Mouse (Mus musculus) CH12.LX (cell line): ENCODE data around the gene Coasy. TPM values are rescaled to one million over a fixed set of nuclear protein-coding genes. Genes with fewer than 3 reads are reported as not detected.

Experiments
- DNase-seq: peaks from one replicate; pipeline ENCODE4 v3.0.0-alpha.2; 2013; ENCODE audit errors: extremely low read depth
- H3K27ac ChIP-seq: 2 replicates; pipeline ENCODE4 v1.5.1; 2012; ENCODE audit warnings: low read depth, mild to moderate bottlenecking, control low read depth, moderate library complexity; ENCODE audit not compliant: insufficient read depth
- H3K27me3 ChIP-seq: replicated peaks from 2 replicates; pipeline ENCODE3; 2012; ENCODE audit warnings: inconsistent platforms
- H3K36me3 ChIP-seq, 2 experiments: replicated peaks in 1 of 2; 2 replicates each; pipeline versions ENCODE3 to v1.6.1; 2012; ENCODE audit warnings: inconsistent platforms in 1 of 2, low read length in 1 of 2, mild to moderate bottlenecking in 1 of 2, mixed read lengths in 1 of 2, moderate library complexity in 1 of 2; ENCODE audit not compliant: control insufficient read depth in 1 of 2, insufficient read depth in 1 of 2
- H3K4me1 ChIP-seq, 2 experiments: 2 replicates each; pipeline ENCODE4 v1.6.1; 2012; ENCODE audit warnings: inconsistent platforms in 1 of 2, moderate library complexity in 1 of 2; ENCODE audit not compliant: insufficient read depth in 2 of 2, control insufficient read depth in 1 of 2
- H3K4me2 ChIP-seq: 2 replicates; pipeline ENCODE4 v1.6.1; 2012; ENCODE audit warnings: low read depth, mild to moderate bottlenecking, control low read depth; ENCODE audit not compliant: poor library complexity, insufficient read depth, severe bottlenecking
- H3K4me3 ChIP-seq, 3 experiments: fragments of 150-350 bp in 1 of 3; sonication (generic) in 1 of 3; replicated peaks in 1 of 3; 2 replicates each; pipeline versions ENCODE3 to v1.5.1; 2011 to 2012; ENCODE audit warnings: low read depth in 2 of 3, low read length in 2 of 3, mild to moderate bottlenecking in 2 of 3, moderate library complexity in 2 of 3, control low read depth in 1 of 3, improper control_type of control experiment in 1 of 3, inconsistent platforms in 1 of 3, mixed read lengths in 1 of 3; ENCODE audit not compliant: poor library complexity in 1 of 3
- H3K79me2 ChIP-seq: replicated peaks from 2 replicates; pipeline ENCODE4 v1.6.1; 2012; ENCODE audit warnings: mild to moderate bottlenecking, moderate library complexity; ENCODE audit not compliant: control insufficient read depth, poor library complexity, insufficient read depth, severe bottlenecking; ENCODE audit errors: extremely low read depth
- H3K9ac ChIP-seq: 2 replicates; pipeline ENCODE4 v1.6.1; 2012; ENCODE audit warnings: low read depth, mild to moderate bottlenecking, control low read depth, moderate library complexity; ENCODE audit not compliant: insufficient read depth
- H3K9me3 ChIP-seq: replicated peaks from 2 replicates; pipeline ENCODE3; 2012; ENCODE audit warnings: low read length, inconsistent platforms, mixed read lengths
- CHD2 ChIP-seq: IDR thresholded peaks from 2 replicates; pipeline ENCODE4 v1.6.1; 2011; ENCODE audit warnings: low read length, improper control_type of control experiment
- CTCF ChIP-seq, 2 experiments: IDR thresholded peaks in 1 of 2; conservative IDR thresholded peaks in 1 of 2; 2 replicates each; pipeline ENCODE4 v1.5.1; 2011 to 2012; ENCODE audit warnings: low read depth in 2 of 2, low read length in 2 of 2, improper control_type of control experiment in 1 of 2, inconsistent platforms in 1 of 2, mild to moderate bottlenecking in 1 of 2, moderate library complexity in 1 of 2
- E2F4 ChIP-seq: IDR thresholded peaks from 2 replicates; pipeline ENCODE4 v1.6.1; 2011; ENCODE audit warnings: low read depth, low read length, improper control_type of control experiment; ENCODE audit not compliant: insufficient replicate concordance
- ELF1 ChIP-seq: IDR thresholded peaks from 2 replicates; pipeline ENCODE4 v1.6.1; 2014; ENCODE audit warnings: low read depth, mild to moderate bottlenecking, inconsistent platforms, low read length, improper control_type of control experiment
- EP300 ChIP-seq: IDR thresholded peaks from 2 replicates; pipeline ENCODE4 v1.6.1; 2011; ENCODE audit warnings: low read length, improper control_type of control experiment
- ETS1 ChIP-seq: conservative IDR thresholded peaks from 2 replicates; pipeline ENCODE4 v1.6.1; 2012; ENCODE audit warnings: low read depth, mild to moderate bottlenecking, inconsistent platforms, low read length, improper control_type of control experiment, moderate library complexity
- GABPA ChIP-seq: IDR thresholded peaks from 2 replicates; pipeline ENCODE4 v1.6.1; 2012; ENCODE audit warnings: low read depth, low read length, improper control_type of control experiment, inconsistent platforms; ENCODE audit not compliant: insufficient replicate concordance
- HCFC1 ChIP-seq: IDR thresholded peaks from 2 replicates; pipeline ENCODE4 v1.6.1; 2012; ENCODE audit warnings: low read depth, mild to moderate bottlenecking, inconsistent platforms, low read length, improper control_type of control experiment
- IRF4 ChIP-seq: IDR thresholded peaks from 2 replicates; pipeline ENCODE4 v1.6.1; 2014; ENCODE audit warnings: low read depth, mild to moderate bottlenecking, inconsistent platforms, low read length, improper control_type of control experiment
- JUN ChIP-seq: IDR thresholded peaks from 2 replicates; pipeline ENCODE4 v1.6.1; 2011; ENCODE audit warnings: low read depth, mild to moderate bottlenecking, low read length, improper control_type of control experiment, moderate library complexity; ENCODE audit not compliant: insufficient read depth
- JUND ChIP-seq: conservative IDR thresholded peaks from 2 replicates; pipeline ENCODE4 v1.6.1; 2011; ENCODE audit warnings: low read depth, low read length, improper control_type of control experiment
- KAT2A ChIP-seq: IDR thresholded peaks from 2 replicates; pipeline ENCODE4 v1.6.1; 2012; ENCODE audit warnings: low read length, improper control_type of control experiment, inconsistent platforms; ENCODE audit not compliant: insufficient replicate concordance
- MAFK ChIP-seq: IDR thresholded peaks from 2 replicates; pipeline ENCODE4 v1.6.1; 2011; ENCODE audit warnings: low read length, improper control_type of control experiment; ENCODE audit not compliant: insufficient replicate concordance
- MAX ChIP-seq: IDR thresholded peaks from 2 replicates; pipeline ENCODE4 v1.6.1; 2011; ENCODE audit warnings: low read length, improper control_type of control experiment
- MAZ ChIP-seq: IDR thresholded peaks from 2 replicates; pipeline ENCODE4 v1.6.1; 2012; ENCODE audit warnings: low read depth, mild to moderate bottlenecking, inconsistent platforms, low read length, improper control_type of control experiment, moderate library complexity
- MEF2A ChIP-seq: IDR thresholded peaks from 2 replicates; pipeline ENCODE4 v1.6.1; 2014; ENCODE audit warnings: low read depth, mild to moderate bottlenecking, inconsistent platforms, low read length, improper control_type of control experiment, borderline replicate concordance
- MXI1 ChIP-seq: IDR thresholded peaks from 2 replicates; pipeline ENCODE4 v1.6.1; 2011; ENCODE audit warnings: mild to moderate bottlenecking, low read depth, low read length, improper control_type of control experiment
- MYC ChIP-seq: IDR thresholded peaks from 2 replicates; pipeline ENCODE4 v1.6.1; 2011; ENCODE audit warnings: low read depth, mild to moderate bottlenecking, improper control_type of control experiment, low read length
- NRF1 ChIP-seq: IDR thresholded peaks from 2 replicates; pipeline ENCODE4 v1.6.1; 2014; ENCODE audit warnings: low read depth, mild to moderate bottlenecking, inconsistent platforms, low read length, improper control_type of control experiment, moderate library complexity
- PAX5 ChIP-seq: IDR thresholded peaks from 2 replicates; pipeline ENCODE4 v1.6.1; 2012; ENCODE audit warnings: low read length, inconsistent platforms, mixed read lengths
- POLR2AphosphoS2 ChIP-seq: IDR thresholded peaks from 2 replicates; pipeline ENCODE4 v1.6.1; 2011; ENCODE audit warnings: low read depth, low read length, improper control_type of control experiment
- RAD21 ChIP-seq: IDR thresholded peaks from 2 replicates; pipeline ENCODE4 v1.6.1; 2011; ENCODE audit warnings: low read depth, mild to moderate bottlenecking, low read length, improper control_type of control experiment, moderate library complexity
- RCOR1 ChIP-seq: conservative IDR thresholded peaks from 2 replicates; pipeline ENCODE4 v1.6.1; 2012; ENCODE audit warnings: low read depth, mild to moderate bottlenecking, inconsistent platforms, low read length, improper control_type of control experiment
- SMC3 ChIP-seq: IDR thresholded peaks from 2 replicates; pipeline ENCODE4 v1.6.1; 2011; ENCODE audit warnings: low read depth, low read length, improper control_type of control experiment
- TBP ChIP-seq: conservative IDR thresholded peaks from 2 replicates; pipeline ENCODE4 v1.6.1; 2011; ENCODE audit warnings: low read depth, low read length, improper control_type of control experiment
- TCF12 ChIP-seq: IDR thresholded peaks from 2 replicates; pipeline ENCODE4 v1.6.1; 2014; ENCODE audit warnings: low read depth, mild to moderate bottlenecking, inconsistent platforms, low read length, improper control_type of control experiment
- UBTF ChIP-seq: IDR thresholded peaks from 2 replicates; pipeline ENCODE4 v1.6.1; 2012; ENCODE audit warnings: low read depth, mild to moderate bottlenecking, inconsistent platforms, low read length, improper control_type of control experiment, moderate library complexity
- USF2 ChIP-seq: conservative IDR thresholded peaks from 2 replicates; pipeline ENCODE4 v1.6.1; 2011; ENCODE audit warnings: low read depth, low read length, improper control_type of control experiment
- ZC3H11A ChIP-seq: IDR thresholded peaks from 2 replicates; pipeline ENCODE4 v1.6.1; 2012; ENCODE audit warnings: low read depth, mild to moderate bottlenecking, inconsistent platforms, low read length, improper control_type of control experiment
- ZKSCAN1 ChIP-seq: IDR thresholded peaks from 2 replicates; pipeline ENCODE4 v1.6.1; 2012; ENCODE audit warnings: low read depth, inconsistent platforms, low read length, improper control_type of control experiment, borderline replicate concordance
- ZMIZ1 ChIP-seq: IDR thresholded peaks from 2 replicates; pipeline ENCODE4 v1.6.1; 2012; ENCODE audit warnings: low read depth, mild to moderate bottlenecking, inconsistent platforms, low read length, improper control_type of control experiment
- ZNF384 ChIP-seq: IDR thresholded peaks from 2 replicates; pipeline ENCODE4 v1.6.1; 2012; ENCODE audit warnings: low read depth, low read length, improper control_type of control experiment, inconsistent platforms
- dilution Hi-C: fragments of 300-500 bp; cut with MboI; formaldehyde crosslinking; loops from 2 replicates; pipeline ENCODE4 v1.14.3; 2020; ENCODE audit warnings: low sequenced_read_pairs; ENCODE audit not compliant: extremely low pct_unique_long_range_greater_than_20kb, extremely low pct_ligation_motif_present
- in situ Hi-C: fragments of 300-500 bp; cut with MboI; formaldehyde crosslinking; loops from 3 replicates; pipeline ENCODE4 v1.14.3; 2019; ENCODE audit warnings: low sequenced_read_pairs, low pct_ligation_motif_present, low pct_unique_long_range_greater_than_20kb, mixed read lengths
- polyA plus RNA-seq: library from polyadenylated mRNA; unstranded; fragments of >175 nt; gene quantifications from 2 replicates; pipeline ENCODE4 v1.2.1, GENCODE M21; 2012; ENCODE audit warnings: low read depth; ENCODE audit not compliant: insufficient read length
- total RNA-seq, 2 experiments: library from RNA; depleted of rRNA; stranded (reverse); fragments of 300-350 nt in 1 of 2; fragments of >200 nt in 1 of 2; gene quantifications; 2 replicates each; pipeline ENCODE4 v1.2.3; 2012 to 2014

Gene Coasy
- total and polyA plus RNA-seq, 3 experiments, result 60.4 to 78.9 (median 63.4) TPM

DNA sequence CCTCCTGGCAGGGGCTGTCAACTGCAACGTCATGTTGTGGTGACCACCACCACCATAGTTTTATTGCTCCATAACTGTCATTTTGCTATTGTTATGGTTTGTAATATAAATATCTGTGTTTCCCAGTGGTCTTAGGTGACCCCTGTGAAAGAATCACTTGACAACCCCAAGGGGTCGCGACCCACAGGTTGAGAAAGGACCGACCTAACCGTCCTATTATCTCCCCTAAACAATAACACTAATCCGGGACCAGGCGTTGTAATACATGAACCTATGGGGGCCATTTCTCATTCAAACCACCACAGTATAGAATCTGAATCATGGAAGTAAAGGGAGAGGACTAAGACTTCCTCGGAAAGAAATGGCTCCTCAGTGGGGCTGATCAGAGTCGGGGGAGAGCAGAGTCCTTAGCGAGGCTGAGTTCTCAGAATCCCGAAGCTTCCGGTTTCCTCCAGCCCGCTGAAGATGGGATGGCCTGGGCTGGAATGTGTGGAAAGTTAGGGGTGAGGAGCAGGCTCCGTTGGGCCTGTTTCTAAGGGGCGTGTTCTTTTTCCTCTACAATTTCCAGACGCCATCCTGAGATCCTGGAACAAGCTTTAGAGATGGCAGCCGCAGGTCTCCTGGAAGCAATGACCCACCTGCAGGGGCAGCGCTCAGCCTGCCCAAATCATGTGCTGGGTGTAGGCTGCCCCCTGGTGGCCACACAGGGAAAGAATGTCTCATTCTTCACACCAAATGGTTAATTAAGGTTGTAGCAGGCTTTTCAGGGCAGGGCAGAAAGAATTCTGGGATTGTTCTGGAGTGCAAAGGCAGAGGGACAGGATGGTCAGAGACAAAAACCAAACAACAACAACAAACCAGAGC lies 15.6 kb upstream of the Coasy start (continued):
- TF ChIP-seq ZNF384 (peak; percentile 36; the same call in 1 of the 2 replicates), CTCF (conservative IDR thresholded peaks at IDR 0.05 in 1 of 2, IDR thresholded peaks at IDR 0.05 in 1 of 2; ENCODE audit: low read depth in 2 of 2, low read length in 2 of 2) (peak; percentile 90 to 99), ZC3H11A (peak; percentile 94), TBP (no peak)
- TF ChIP-seq, all 38 proteins: peak for 19

DNA sequence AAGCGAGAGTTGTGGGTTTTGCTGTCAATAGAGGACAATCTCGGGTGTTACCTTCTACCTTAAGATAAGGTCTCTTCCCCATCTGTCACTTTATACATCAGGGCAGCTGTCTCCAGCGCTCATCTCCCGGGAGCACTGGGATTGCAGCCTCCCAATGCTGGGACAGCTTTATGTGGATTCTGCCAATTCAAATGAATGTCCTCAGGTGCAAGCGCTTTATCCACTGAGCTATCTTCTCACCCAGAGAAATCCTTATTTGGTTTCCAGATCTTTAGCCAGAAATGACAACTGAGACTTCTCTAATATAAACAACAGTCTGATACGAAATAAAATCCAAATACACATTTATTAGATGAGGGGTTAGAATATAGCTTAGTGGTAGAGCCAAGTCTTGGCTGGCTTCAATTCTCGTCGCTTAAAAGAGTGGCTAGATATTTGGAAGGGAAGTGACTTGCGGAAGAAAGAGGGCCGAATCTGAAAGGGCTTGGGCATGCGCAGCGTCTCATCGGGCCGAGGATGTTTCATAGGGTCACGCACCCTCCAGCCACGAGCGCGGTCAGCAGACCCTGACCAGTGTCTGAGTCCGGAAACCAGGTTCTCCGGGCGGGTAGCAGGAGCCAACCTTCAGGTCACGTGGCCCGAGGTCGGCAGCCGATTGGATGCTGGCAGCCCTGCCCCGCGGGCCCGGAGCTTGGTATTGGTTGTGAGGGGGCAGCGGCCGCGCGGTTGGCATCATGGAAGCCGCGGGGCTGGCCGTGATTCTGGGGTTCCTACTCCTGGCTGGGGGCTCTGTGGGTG lies 12.8 kb upstream of the Coasy start, which contains the start of gene Naglu:
Gene Naglu, plus strand, starts transcription at position 622 of the 798 bp plus-strand sequence.
- peaks cover 8 to 21% of the 10 kb centered on the region in 2 experiments for H3K4me1 ChIP-seq
- dilution Hi-C loops (no loop called here), in situ Hi-C loops (no loop called here)
- peak; percentile 93 for DNase-seq
- peak within 1 kb of the TSS; percentile 80 for H3K4me2 ChIP-seq
- no peaks in the 10 kb centered on the region for H3K9me3 ChIP-seq
- H3K27ac ChIP-seq, result no peak within 1 kb of the TSS
- peak within 1 kb of the TSS; percentile 73 to 82 (median 74) for H3K4me3 ChIP-seq
- no peaks in the 10 kb centered on the region for H3K79me2 ChIP-seq
- peaks cover 2% of the 10 kb centered on the region for H3K27me3 ChIP-seq
- H3K9ac ChIP-seq, result peak within 1 kb of the TSS; percentile 76
- peaks cover 0 to 22% of the 10 kb centered on the region in 2 experiments for H3K36me3 ChIP-seq
- no peak for TF ChIP-seq MAFK
- TF ChIP-seq ELF1, result peak; percentile 89
- TF ChIP-seq MAX, result peak; percentile 100
- no peak for TF ChIP-seq GABPA
- TF ChIP-seq HCFC1, result peak; percentile 69
- no peak for TF ChIP-seq PAX5
- 0 out of 2 replicates have a peak, but pooled peaks have one; percentile 50 for TF ChIP-seq KAT2A
- TF ChIP-seq USF2, result peak; percentile 98
- no peak for TF ChIP-seq ZKSCAN1
- no peak; the same call in 1 of the 2 replicates for TF ChIP-seq MEF2A
- TF ChIP-seq IRF4, result no peak
- TF ChIP-seq ZMIZ1, result peak; percentile 80
- TF ChIP-seq SMC3, result no peak
- no peak for TF ChIP-seq JUN
- TF ChIP-seq POLR2AphosphoS2, result peak; percentile 92
- peak; percentile 94 for TF ChIP-seq MXI1
- peak; percentile 98 for TF ChIP-seq NRF1
- TF ChIP-seq EP300, result no peak
- TF ChIP-seq UBTF, result no peak
- TF ChIP-seq JUND, result no peak
- TF ChIP-seq MAZ, result no peak
- TF ChIP-seq ZNF384, result no peak
- TF ChIP-seq CTCF (conservative IDR thresholded peaks at IDR 0.05 in 1 of 2, IDR thresholded peaks at IDR 0.05 in 1 of 2; ENCODE audit: low read depth in 2 of 2, low read length in 2 of 2), result no peak
- peak; percentile 83; the same call in 1 of the 2 replicates for TF ChIP-seq TCF12
- peak; percentile 58; the same call in 1 of the 2 replicates for TF ChIP-seq ETS1
- no peak for TF ChIP-seq CHD2
- TF ChIP-seq MYC, result peak; percentile 80
- TF ChIP-seq RAD21, result no peak
- TF ChIP-seq TBP, result 0 out of 2 replicates have a peak, but pooled peaks have one; percentile 28
- no peak for TF ChIP-seq E2F4
- TF ChIP-seq ZC3H11A, result no peak
- TF ChIP-seq RCOR1, result 0 out of 2 replicates have a peak, but pooled peaks have one; percentile 34
